Mouse (Mus musculus) thymus, postnatal 14 days (tissue): ENCODE measurements around the gene Klhdc7b.
A peak's percentile ranks its signal among the peaks of the same experiment; 100 is the strongest.

ENCODE experiments used
- DNase-seq: peaks from one replicate; pipeline ENCODE4 v3.0.0; 2021

The Klhdc7b gene

DNA sequence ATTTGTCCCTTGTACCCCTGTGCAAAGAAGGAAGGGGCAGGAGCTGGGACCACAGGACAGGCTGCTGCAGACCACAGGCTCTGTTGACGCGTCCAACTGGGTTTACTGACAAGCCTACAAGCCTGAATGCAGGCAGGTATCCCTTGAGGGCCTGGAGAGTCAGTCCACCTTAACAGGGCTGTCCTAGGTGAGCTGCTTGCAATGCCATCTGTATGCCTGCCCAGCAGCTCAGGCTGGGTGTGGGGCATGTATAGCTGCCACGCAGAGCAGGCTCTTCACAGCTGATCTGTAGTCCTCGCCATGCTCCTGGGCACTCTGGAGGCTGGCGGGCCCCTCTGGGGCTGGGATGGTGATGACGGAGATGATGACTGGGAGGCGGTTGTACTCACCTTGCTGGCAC lies at the start of gene Klhdc7b:
TSS of gene Klhdc7b (plus strand) at position 301 of the 400 bp plus-strand sequence.
- no peak for DNase-seq

DNA sequence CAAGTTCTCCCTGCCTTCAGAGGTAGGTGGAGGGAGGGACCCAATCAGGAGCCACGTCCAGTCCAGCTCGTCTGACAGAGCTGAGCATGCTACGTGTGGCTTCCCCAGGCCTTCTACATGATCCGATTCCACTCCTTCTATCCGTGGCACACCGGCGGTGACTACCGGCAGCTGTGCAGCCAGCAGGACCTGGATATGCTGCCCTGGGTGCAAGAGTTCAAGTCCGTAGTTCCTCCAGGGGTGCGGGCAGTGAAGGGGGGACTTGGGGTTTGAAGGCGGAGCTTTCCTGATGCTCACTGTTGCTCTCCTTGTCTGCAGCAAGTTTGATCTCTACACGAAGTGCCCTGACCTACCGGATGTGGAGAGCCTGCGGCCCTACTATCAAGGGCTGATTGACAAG lies 48.3 kb upstream of the Klhdc7b start:
- DNase-seq = no peak

DNA sequence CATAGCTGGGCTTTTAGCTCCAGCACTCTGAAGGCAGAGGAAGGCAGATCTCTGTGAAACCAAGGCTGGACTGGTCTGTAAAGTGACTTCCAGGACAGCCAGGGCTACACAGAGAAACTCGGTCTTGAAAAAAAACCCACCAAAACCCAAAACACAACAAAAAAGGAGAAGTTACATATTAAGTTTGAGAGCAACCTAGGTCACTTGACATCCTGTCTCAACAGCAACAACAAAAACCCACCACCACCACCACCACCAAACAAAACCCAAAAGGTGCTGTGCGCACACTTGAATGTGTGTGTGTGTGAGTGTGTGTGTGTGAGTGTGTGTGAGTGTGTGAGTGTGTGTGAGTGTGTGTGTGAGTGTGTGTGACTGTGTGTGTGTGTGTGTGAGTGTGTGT lies 45.0 kb upstream of the Klhdc7b start:
- no peak for DNase-seq

DNA sequence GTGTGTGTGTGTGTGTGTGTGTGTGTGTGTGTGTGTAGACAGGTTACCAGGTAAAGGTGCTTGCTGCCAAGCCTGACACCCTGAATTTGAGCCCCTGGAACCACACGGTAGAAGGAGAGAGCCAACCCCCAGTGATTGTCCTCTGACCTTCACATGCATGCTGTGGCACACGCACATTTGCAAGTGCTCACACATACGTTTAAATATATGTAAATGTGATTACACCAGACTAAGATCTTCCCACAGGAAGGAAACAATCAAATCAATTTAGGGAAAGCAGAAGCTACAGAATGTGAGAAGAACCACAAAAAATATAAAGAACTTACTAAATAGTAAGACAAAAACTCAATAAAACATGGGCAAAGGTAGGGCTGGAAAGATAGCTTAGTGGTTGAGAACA lies 44.6 kb upstream of the Klhdc7b start:
- no peak for DNase-seq

DNA sequence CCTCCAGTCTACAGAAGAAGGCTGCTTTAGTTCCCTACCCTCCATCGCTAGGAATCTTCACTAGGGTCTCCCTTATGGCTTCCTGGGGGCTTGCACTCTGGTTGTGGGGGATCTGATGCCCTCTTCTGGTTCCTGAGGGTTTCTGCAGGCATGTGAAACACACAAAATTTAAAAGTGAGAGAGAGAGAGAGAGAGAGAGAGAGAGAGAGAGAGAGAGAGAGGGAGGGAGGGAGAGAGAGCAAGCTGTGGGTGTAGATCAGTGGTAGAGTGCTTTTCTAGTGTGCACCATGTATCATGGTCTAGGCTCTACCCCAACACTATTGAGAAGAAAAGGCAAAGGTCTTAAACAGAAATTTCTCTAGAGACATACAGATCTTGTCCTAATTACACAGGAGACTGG lies 43.0 kb upstream of the Klhdc7b start:
- no peak for DNase-seq

DNA sequence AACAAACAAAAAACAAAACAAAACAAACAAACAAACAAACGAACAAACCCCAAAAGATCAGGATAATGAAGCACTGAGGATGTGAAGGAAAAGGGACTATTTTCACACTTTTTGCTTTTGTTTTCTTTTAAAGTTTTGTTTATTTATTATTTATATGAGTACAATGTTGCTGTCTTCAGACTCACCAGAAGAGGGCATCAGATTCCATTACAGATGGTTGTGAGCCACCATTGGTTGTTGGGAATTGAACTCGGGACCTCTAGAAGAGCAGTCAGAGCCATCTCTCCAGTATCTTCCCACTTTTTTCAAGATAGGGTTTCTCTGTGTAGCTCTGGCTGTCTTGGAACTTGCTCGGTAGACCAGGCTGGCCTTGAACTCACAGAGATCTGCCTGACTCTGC lies 41.4 kb upstream of the Klhdc7b start:
- no peak for DNase-seq

DNA sequence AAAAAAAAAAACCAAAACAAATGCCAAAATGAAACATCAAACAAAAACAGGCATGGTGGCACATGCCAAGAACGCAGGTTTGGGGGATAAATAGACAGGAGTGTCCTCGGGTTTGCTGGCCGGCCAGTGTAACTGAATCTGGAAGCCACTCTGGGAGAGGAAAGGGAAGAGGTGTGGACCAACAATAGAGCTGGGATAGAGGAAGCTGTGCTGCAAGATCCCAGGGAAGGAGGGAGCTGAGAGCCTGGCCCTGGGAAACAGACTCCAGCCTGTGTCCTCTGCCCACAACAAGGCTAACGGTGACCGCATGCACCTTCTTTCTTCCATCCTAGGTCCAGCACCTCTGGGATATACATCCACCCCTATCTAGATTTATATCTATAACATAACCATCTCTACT lies 34.3 kb upstream of the Klhdc7b start:
- DNase-seq = no peak

DNA sequence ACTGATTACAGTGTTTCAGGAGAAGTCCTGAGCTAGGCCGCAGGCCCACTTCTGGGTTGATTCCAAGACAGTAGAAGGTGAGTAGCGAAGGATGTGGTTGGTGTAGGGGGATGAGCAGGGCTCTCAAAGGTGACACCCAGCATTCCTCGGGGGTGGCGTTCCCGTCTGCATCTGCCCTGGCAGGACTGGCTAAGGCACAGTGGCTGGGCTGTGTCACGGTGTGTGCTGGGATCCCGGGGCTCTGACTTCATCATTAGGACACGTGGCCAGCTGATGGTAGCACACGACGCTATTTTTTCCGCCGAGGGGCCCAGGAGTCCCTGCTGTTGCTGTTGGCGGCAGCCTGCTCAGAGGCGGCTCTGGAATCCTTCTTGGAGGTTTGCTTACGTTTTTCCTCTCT lies 33.4 kb upstream of the Klhdc7b start:
- DNase-seq = no peak

DNA sequence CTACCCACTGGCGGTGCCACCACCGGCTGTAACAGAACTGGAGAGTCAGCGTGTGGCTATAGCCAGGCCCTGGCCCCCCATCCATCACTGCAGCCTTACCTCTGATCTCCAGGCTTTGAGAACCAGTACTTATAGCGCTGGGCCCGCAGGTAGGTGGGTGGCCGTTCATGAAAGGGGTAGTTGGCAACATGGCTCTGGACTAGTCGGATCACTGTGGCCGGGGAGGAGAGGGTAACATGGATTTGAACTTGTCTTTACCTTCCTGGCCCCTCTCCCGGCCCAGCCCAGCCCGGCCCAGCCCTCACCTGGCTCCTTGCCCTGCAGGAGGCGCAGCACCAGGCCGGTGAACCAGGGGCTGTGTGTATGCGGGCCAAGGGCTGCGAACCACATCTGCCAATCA lies 32.7 kb upstream of the Klhdc7b start:
- no peak for DNase-seq

DNA sequence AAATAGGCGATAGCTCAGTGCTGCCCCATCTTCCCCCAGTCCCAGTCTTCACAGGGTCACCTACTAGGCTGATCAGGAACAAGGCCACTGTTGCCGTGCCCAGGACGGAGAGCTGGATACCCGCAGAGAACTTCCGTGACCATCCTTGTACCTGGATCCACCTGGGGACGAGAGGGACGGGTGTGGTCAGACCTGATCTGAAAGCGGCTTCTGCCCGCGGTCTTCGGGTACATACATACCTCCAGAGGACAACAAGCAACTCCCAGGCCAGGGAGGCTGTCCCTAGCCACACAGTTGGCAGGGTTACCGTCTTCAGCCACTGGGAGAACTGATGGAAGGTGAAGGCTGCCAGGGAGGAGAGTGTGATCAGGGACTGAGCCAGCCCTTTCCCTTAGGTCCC lies 31.9 kb upstream of the Klhdc7b start:
- no peak for DNase-seq

DNA sequence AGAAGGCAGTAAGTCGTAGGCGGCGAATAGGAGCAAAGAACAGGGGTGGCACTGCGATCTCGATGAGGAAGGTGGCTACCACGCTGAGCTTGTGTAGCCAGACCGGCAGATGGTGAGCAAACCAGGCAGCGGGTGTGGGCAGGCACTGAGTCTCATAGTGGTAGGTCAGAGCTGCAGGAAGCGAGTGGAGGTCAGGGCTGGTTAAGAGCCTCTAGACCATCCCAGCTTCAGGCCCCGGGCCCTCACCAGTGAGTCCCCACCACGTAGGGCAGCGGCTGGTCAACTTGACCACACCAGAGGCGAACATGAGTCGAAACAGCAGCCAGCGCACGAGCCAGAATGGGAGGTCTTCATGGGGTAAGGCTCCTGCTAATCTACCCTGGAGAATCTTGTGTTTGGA lies 30.9 kb upstream of the Klhdc7b start:
- no peak for DNase-seq

DNA sequence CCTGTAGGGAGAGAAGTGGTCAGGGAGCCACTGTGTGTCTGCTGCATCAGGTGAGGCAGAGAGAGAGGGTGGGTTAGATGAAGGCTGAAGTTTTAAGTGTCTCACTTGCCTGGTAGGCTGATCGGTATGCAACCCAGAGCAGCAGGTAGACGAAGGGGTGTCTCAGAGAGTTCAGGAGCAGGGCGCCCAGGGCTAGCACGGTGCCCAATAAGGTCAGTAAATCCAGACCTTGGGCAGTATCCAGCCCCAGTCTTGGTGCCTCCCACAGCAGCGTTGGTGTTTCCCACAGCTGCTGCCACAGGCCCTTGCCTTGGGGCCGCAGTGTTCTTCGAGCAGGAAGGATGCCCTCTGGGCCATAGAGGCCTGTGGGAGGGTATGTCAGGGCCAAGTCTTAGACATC lies 30.3 kb upstream of the Klhdc7b start:
- peak; percentile 28 for DNase-seq

DNA sequence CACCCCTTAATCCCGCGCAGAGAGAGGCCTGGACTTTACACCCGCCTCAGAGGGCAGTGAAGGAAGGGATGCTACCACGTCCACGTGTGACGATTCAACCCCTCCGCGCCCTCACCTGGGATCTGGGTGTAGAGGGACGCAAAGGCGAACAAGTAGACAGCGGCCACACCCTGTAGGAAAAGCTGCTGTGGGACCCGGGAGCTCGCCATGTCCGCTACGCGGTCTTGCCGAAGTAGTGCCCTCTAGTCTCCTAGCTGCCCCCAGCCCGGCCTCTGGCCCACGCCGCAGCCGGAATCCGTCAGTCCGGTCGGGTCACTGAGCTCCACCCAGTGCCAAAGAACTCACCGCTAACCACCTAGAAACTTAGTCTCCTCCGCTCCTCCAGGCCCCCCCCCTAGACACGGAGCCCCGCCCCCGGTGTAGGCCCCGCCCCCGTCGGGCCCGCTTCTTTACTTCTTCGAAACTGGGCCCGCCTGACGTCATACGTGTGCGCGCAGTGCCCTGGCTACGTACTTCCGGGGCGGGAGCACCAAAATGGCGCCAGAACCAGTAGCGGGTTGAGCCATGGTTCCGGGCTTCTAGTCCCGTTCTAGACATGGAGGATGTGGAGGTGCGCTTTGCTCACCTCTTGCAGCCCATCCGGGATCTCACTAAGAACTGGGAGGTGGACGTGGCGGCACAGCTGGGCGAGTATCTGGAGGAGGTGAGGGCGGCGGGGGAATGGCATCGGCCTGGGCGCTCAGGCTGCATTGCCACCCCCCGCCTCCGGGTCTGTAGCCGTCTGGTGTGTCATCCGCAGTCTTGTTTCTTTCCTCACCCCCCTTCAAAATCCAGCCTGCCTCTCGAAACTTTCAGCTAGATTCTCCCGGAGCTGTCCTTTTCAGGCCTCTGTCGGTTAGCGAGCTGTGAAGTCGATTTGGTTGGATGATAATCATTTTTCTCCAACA lies 29.2 kb upstream of the Klhdc7b start, which contains the start of the genes Lmf2 and Ncaph2:
TSS of gene Lmf2 (minus strand) at position 419 of the 947 bp plus-strand sequence.
TSS of gene Ncaph2 (plus strand) at position 479 of the 947 bp plus-strand sequence.
- peak; percentile 96 for DNase-seq

DNA sequence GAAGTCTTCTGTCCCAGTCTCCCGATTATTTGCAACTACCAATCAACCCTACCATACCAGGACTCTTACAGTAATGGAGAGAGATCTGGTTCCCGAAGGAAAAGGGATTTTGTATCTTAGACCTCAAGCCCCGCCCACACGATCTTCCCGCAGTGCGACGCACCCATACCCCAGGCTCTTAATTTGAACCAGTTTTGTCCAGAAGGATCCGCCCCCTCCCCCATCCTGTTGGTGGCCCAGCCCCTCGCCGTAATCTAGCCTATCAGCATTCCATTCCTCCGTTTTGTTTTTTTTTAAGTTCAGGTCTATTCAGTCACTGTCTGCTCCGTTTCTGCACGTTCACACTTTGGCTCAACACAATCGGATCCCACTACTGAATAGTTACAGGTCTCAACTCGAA lies 28.3 kb upstream of the Klhdc7b start:
- DNase-seq = peak; percentile 84

DNA sequence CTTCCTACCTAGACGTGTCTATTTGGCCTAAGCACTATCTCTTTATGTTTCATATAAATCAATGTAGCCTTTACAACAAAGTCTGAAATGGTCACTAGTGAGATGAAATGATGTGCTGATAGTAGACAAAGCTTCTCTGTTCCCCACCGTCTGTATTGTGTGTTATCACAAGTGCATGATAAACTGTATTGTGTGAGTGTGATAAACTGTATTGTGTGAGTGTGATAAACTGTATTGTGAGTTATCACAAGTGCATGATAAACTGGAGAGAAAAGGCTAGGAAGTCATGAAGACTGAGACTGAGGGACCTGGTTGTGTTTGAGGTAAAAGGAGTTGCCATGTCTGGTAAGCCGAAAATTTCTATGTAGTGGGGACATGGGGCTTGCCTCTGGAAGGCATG lies 25.9 kb upstream of the Klhdc7b start:
- DNase-seq = no peak

DNA sequence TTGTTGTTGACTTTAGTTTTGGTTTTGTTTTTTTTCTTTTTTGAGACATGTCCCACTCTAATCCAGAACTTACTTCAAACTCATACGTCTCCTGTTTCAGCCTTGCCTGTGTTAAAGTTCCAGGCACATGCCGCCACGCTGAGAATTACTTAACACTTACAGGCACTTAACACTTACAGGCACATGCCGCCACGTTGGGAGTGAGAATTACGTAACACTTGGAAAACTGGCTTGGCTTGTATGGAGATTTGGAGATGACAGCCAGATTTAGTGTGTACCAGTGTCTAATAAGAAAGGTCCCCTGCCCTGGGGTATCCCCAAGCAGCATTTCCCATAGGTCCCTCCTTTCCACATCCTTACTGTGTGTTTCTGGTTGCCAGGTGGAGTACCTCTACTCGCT lies 21.7 kb upstream of the Klhdc7b start:
- no peak for DNase-seq

DNA sequence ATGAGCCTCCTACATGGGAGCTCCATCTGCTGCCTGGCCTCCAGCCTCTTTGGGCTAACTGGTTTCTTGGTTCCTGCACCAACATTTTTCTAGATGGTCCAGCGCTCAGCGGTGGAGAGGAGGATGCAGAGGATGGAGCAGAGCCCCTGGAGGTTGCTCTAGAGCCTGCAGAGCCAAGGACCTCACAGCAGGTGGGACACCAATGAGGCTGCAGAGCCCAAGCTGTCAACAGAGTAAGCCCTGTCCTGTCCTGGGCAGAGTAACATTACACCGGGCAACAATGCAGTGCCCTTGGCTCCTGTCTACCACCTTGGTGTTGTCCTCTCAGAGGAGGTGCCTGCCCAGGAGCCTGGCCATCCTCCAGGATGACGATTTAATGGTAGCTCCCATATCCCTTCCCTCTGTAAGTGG lies 19.6 kb upstream of the Klhdc7b start:
- no peak for DNase-seq

DNA sequence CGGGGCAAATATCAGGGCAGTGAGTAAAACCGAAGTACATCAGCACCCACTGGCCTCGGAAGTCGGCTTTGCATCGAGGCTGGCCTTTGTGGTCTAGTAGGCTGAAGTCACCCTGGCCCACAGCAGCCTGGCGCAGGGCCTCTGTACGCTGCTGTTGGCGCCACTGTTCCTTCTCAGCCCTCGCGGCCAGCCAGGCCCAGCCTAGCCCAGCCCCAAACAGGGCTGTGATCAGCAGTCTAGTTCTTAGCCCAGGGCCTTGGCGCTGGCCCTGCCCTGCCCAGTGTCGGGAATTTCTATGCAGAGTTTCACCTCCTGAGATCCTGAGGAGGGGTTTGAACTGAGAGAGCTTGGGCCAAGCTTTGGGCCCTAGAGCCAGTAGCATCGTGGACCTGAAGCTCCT lies 12.6 kb upstream of the Klhdc7b start:
- no peak for DNase-seq

DNA sequence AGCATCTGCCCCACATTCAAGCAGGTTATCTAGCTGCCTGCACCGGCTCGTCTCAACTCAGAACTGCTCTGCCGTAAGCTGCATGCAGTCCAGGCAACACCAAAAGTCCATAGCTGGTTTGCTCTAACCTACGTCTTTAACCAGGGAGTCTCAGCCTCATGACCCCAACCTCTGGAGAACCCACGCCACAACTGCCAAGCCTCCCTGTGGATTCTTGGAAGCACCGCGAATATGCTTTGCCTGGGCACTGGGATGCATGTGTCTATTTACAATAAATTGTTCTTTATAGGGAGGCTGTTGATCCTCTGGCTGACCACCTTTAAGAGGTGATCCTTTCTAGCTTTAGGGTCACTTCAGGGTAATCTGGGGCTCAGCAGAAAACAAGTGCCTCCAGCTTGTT lies 12.2 kb upstream of the Klhdc7b start:
- DNase-seq = no peak

DNA sequence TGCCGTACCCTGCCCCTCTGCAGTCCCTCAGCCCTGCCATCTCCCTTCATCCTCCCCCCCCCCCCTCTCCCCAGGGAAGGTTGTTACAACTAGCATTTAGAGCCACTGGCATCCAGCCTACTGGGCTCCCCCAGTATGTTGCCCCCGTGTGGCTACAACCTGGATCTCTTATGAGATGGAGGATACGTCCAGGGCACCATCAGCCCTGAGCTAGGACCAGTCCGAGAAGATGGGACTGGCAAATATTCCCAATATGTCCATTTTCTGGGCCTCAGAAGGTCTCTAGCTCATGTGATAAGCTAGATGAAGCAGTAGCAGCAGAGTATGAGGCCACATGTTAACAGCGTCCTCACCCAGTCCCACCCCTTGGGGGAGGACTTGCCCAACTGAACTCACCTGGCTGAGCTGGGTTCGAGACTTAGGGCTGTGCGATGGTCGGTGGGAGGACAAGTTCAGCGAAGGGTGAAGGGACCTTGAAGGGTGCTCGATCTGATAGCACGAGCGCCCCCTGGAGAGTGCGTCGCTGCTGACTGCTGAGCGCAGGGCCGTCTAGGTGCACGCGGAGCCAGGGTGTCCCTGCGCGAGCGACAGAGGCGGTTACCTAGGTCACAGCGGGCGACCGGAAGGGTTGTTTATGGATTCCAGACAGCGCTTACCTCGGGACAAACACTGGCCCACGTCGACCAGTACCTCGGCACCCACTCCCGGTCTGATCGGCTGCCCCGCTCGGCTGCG lies 11.5 kb upstream of the Klhdc7b start:
- peak; percentile 92 for DNase-seq

DNA sequence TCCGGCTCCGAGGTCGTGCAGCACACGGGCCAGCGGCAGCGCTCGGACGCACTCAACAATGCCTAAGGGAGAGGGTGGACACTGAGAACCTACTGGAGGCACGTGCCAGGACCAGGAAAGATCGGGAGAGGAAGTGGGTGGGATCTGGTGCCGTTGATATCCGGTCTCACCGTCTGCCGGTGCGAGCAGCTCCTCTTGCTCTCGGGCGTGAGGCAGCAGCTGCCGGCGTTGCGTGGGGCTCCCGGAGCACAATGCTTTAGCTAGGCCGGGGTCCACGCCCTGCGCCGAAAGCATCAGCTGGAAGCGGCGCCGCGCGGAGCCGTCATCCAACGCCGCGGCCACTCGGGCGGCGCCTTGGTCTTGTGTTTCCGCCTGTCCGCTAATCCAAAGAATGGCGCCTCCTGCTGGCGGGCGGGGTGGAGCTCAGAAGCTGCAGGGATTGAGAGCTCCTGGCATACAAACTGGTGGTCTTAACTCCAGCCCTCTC lies 10.9 kb upstream of the Klhdc7b start, which contains the start of gene Sco2:
TSS of gene Sco2 (minus strand) at position 85 of the 487 bp plus-strand sequence.
- peak; percentile 93 for DNase-seq

DNA sequence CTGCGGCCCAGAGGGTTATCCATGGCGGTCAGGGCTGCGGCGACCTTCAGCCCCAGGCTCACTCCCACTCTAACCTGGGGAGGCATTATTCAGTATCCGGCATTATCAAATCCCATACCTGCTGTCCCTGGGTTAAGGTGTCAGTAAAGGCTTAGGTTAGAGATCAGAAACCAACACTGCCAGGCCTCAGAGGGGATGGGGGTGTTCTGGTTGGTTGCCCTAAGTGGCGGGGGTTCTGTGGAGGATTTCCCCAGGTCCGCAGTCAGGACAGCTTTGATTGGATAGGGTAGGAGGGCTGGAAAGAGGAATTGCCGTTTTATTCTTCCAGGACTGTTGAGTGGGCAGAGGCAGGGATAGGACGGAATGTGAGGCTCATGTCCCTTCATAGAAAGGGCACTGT lies 10.4 kb upstream of the Klhdc7b start:
- DNase-seq = no peak

DNA sequence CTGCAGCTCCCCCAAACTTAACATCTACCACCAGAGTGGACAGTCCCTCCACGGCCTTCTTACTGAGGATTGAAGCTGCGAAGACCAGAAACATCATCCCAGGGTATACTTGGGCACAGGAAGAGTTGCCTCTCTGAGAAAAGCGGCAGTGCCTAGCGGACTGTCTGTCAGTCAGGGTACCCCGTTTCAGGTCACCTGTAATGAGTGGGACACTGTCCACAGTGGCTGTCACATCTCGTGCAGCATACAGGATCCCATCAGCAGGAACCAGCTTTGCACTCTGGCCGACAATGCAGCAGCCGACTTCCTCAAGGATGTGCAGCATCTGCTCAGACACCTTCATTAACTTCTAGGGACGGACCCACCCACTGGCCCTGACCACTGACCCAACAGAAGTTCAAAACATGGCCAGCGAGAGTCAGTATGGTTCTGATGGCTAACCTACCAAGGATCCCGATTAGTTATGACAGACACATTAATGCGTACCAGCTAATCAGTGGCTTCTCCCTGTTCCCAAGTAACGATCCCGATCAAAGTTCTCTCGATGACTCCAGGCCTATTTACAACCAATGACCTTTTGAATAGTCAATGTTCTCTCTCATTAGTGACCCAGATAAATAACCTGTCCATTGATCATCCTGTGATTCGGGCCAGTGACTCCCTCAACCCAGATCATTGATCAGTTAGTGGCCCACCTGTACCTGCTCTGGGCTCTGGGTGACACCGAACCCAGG lies 9.7 kb upstream of the Klhdc7b start:
- no peak for DNase-seq
